Mouse (Mus musculus) cerebellum, adult 18-20 months (tissue): Measurements from ENCODE around the gene Pbx3.

Source experiments
- DNase-seq, 2 experiments: peaks; one replicate each; pipeline ENCODE4 v3.0.0; 2021

Pbx3 gene

GRCm38 (mm10) chr2:34135316-34135715 lies 237.6 kb downstream of the Pbx3 start:
- DNase-seq = no peak

DNA sequence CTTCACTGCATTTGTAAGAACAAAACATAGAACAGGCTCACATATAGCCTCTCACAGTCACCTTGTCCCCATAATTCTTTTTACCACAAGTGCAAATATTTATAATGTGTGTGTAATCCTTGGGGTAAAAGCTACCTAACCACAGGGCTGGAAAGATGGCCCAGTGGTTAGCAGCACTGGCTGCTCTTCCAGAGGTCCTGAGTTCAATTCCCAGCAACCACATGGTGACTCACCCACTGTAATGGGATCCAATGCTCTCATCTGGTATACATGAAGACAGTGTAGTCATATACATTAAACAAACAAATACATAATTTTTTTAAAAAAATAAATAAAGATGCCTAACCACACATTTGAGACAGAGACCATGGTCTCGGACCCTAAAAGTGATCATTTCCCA lies 240.2 kb downstream of the Pbx3 start:
- DNase-seq = no peak

DNA sequence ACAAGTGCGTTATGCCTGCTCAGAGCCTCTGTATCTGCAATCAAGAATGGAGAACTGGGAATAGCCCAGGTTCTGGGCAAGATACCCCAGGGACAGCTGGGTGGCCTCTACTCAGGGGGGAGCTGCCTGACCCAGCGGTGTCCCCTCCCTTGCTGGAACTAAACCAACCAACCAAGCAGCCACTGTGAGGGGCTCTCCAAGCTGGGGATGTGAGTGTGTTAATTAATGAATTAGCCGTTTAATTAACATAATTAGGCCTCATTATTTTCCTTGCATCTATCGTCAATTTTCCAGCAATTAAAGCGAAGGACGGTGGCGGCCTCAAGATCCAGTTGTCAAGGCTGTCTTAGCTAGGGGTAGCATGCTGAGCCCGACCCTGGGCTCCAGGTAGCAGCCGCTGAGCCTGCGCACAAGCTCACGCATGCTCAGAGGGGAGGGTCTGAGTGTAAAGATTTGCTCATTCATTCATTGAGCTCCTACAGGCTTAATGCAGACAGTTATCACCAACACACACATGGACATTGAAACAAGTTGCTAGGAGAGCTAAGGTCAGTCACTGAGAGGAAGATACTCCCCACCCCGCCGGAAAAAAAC lies 243.2 kb downstream of the Pbx3 start:
- peak in 1 of 2 experiments; percentile 21 for DNase-seq

- no peak for DNase-seq
These were observed 245.1 kb downstream of the Pbx3 start for GRCm38 (mm10) chr2:34127871-34128270.

DNA sequence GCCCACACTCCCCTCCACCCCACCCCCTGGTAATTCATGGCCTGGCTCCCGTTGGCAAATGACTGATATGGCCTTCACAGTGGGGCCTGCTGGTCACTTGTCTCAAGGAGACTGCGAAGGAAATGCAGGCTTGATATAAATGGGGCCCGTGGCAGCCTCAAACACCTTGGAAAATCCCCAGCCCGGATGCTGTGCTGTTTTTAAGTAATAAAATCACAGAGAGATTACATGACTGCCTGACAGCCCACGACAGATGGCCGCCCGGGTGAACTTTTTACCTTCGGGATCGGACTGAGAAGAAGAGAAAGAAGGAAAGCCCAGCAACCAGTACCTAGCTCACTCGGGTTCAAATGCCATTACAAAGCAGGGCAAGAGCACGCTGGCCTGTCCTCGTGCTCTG lies 249.0 kb downstream of the Pbx3 start:
- no peak for DNase-seq
